Mouse (Mus musculus) stomach, embryonic 16.5 days (tissue): ENCODE data around the gene Spsb4. TPM values are rescaled to one million over a fixed set of nuclear protein-coding genes. Genes with fewer than 3 reads are reported as not detected.

Experiments
- ATAC-seq: fragments of 200-750 bp; cut with Nextera tagmentation; 2 replicates; pipeline ENCODE4 v1.8.0; 2017; ENCODE audit warnings: moderate number of reproducible peaks, moderate TSS enrichment; ENCODE audit not compliant: insufficient read depth, low FRiP score
- H3K27ac ChIP-seq: fragments of 300-500 bp; sonication (generic); 2 replicates; pipeline ENCODE4 v1.5.1; 2014; ENCODE audit warnings: low read length
- H3K27me3 ChIP-seq: fragments of 300-500 bp; sonication (generic); 2 replicates; pipeline ENCODE4 v1.6.1; 2014; ENCODE audit warnings: low read length, control low read depth, mixed read lengths; ENCODE audit not compliant: control insufficient read depth, insufficient read depth
- H3K36me3 ChIP-seq: fragments of 300-500 bp; sonication (generic); 2 replicates; pipeline ENCODE4 v1.6.1; 2014; ENCODE audit warnings: low read length; ENCODE audit not compliant: control insufficient read depth, insufficient read depth
- H3K4me1 ChIP-seq: fragments of 300-500 bp; sonication (generic); 2 replicates; pipeline ENCODE4 v1.6.1; 2014; ENCODE audit warnings: low read length, control low read depth, mixed read lengths; ENCODE audit not compliant: control insufficient read depth, insufficient read depth
- H3K4me2 ChIP-seq: fragments of 300-500 bp; sonication (generic); 2 replicates; pipeline ENCODE4 v1.6.1; 2014; ENCODE audit warnings: low read depth, low read length, mixed read lengths
- H3K4me3 ChIP-seq: fragments of 300-500 bp; sonication (generic); replicated peaks from 2 replicates; pipeline ENCODE4 v1.5.1; 2014; ENCODE audit warnings: mild to moderate bottlenecking, low read length
- H3K9ac ChIP-seq: fragments of 300-500 bp; sonication (generic); 2 replicates; pipeline ENCODE4 v1.6.1; 2014; ENCODE audit warnings: low read length
- H3K9me3 ChIP-seq: fragments of 300-500 bp; sonication (generic); replicated peaks from 2 replicates; pipeline ENCODE4 v1.6.1; 2016; ENCODE audit warnings: low read length, control low read depth; ENCODE audit not compliant: control insufficient read depth
- WGBS: fragments of 180-500 bp; shearing (Covaris S2); extraction: QIAGEN DNeasy Blood & Tissue Kit; methylation state at CpG from one replicate; pipeline ENCODE4 v1.1.7; 2014; 5-methylcytosine and 5-hydroxymethylcytosine counted together
- polyA plus RNA-seq: library from polyadenylated mRNA; unstranded; fragments of >200 nt; fragmentation: Nextera tagmentation; extraction: Ambion mirVana; gene quantifications from 2 replicates; pipeline ENCODE4 v1.2.1, GENCODE M21; 2015

Spsb4 gene
- polyA plus RNA-seq, 1 experiment from 2014 or later = 14.2 TPM

DNA sequence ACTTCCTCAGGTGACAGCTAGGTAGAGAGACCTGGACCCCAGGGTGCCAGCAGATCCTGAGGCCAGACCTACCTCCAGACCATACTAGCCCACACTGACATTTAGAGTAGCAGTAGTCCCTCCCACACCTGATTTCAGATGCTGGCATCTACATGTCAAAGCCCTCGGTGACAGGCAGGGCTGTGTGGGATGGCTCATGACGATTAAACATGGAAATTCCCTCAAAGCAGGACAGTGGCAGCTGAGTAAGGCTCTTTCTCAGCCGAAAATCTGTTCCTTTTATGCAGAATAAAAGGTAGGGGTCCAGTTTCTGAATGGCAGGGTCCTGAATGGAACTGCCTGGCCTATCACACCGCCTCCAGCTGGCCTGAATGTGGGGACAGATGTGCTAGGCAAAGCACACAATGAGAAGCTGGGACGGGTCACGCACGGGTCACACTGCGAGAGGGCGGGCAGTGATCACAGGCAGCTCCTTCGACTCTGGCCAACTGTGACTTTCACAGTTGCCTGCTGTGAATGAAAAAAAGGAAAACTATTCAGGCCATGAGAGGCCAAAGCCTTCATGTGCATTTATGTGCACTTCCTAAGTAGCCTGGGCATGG lies 29.2 kb downstream of the Spsb4 start:
- Histone ChIP-seq H3K9me3 (no peaks in the 10 kb centered on the region), H3K4me2 (no peak overlapping the region), H3K4me3 (no peak overlapping the region), H3K36me3 (no peaks in the 10 kb centered on the region), H3K27me3 (no peaks in the 10 kb centered on the region), H3K27ac (no peak overlapping the region), H3K4me1 (peaks cover 18% of the 10 kb centered on the region; the same call in 1 of the 2 replicates), H3K9ac (no peak overlapping the region)
- no peak for ATAC-seq
- 50% methylated on average over 10 of the region's 10 CpGs for WGBS

DNA sequence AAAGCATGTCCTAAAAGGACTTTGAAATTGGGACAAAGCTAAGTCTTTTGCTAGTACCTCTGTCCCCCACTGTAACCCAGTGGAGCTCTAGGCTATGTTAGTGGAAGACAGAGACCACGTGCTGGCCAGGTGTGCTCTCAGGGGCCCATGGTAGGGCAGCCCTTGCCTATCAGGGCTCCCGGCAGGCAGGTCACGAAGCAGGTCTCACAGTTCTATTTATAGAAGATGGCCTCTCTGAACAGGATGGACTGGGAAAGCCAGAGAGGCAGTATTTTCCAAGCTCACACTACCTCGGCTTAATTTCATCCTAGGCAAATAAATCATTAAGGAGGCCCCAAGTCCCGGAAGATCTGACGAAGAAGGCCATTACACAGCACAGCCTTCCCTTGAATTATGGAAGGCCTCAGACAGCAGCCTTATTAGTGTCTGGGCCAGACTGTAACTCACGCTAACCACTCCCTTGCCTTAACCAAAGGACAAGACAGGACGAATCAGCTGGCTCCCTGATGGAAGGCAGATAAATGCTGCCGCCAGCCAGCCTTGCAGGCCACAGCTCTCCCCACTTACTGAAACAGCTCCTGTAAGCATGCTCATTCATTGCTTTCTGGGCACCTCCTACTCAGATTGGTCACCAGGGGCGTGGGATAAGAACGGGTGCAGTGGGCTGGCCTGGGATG lies 31.7 kb downstream of the Spsb4 start:
- Histone ChIP-seq H3K4me3 (no peak overlapping the region), H3K4me2 (no peak overlapping the region), H3K9me3 (no peaks in the 10 kb centered on the region), H3K27ac (peak overlapping the region; percentile 42), H3K4me1 (peaks cover 18% of the 10 kb centered on the region; the same call in 1 of the 2 replicates), H3K27me3 (no peaks in the 10 kb centered on the region), H3K36me3 (no peaks in the 10 kb centered on the region), H3K9ac (peak overlapping the region; percentile 43; the same call in 1 of the 2 replicates)
- WGBS = 24% methylated on average over 11 of the region's 11 CpGs
- ATAC-seq = peak; percentile 71

DNA sequence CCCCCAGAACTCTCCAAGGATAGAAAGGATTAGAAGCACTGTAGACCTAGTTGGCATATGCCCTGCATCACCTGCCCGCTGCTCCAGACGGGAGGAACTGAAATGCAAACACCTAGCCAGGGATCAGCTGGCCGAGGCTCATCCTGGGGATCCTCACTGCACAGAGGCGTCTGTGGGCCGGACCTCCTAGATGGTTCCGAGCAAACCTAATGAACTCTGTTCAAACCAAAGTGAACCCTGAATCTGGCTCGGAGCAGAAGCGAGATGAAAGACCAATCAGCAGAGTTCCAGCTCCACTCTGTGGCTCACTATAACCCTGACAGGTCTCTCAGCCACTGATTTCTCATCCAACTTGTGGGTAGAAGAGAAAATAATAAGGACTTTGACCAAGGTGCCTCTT lies 34.6 kb downstream of the Spsb4 start:
- H3K9ac ChIP-seq = no peak overlapping the region

DNA sequence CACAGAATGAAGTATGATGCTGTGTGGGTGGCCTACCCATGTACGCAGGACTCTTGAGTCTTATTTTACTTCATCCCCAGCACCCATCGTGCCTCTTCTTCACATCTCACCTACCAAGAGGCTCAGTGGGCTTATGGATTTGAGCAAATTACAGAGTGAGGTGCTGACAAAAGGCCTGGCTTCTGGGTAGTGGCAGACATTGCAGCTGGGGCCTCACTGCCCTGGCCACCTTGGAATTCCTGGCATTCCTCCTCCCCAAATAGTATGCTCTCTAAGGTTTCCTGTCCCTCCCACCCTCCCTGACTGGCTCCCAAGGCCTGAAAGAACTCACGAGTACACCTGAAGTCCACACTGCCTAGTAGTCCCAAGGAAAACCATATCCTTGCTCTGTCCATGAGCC lies 35.7 kb downstream of the Spsb4 start:
- ATAC-seq = no peak
- Histone ChIP-seq H3K4me3 (no peak overlapping the region), H3K4me2 (no peak overlapping the region), H3K36me3 (no peaks in the 10 kb centered on the region), H3K27ac (no peak overlapping the region), H3K9me3 (no peaks in the 10 kb centered on the region), H3K9ac (no peak overlapping the region), H3K27me3 (no peaks in the 10 kb centered on the region), H3K4me1 (peaks cover 31% of the 10 kb centered on the region)
- 60% methylated on average over 3 of the region's 3 CpGs for WGBS

More for the DNA sequence above, 34.6 kb downstream of the Spsb4 start:
- H3K36me3 ChIP-seq = no peaks in the 10 kb centered on the region
- H3K27me3 ChIP-seq = no peaks in the 10 kb centered on the region
- no peak for ATAC-seq
- H3K9me3 ChIP-seq = no peaks in the 10 kb centered on the region
- WGBS = 89% methylated on average over 8 of the region's 8 CpGs
- no peak overlapping the region for H3K4me2 ChIP-seq
- no peak overlapping the region for H3K27ac ChIP-seq
- H3K4me3 ChIP-seq = no peak overlapping the region
- H3K4me1 ChIP-seq = peaks cover 31% of the 10 kb centered on the region

DNA sequence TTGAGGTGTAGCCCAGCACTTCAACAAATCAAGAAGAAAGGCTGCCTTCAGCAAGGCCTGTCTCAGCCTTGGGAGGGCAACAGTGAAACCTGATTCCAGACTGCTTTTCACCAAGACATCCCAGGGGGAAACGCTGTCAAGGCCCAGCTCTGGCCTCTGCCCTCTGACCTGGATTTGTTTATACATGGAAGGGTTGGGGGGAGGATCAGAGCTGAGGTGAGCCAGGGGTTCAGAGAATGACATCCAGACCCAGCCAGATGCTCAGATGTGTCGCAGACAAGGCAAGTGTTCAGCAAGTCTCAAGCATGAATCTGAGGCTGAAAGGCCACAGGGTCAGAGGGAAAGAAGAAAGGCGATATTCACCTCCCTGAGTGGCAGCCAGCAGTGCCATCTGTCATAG lies 36.3 kb downstream of the Spsb4 start:
- Histone ChIP-seq H3K4me1 (peaks cover 32% of the 10 kb centered on the region), H3K9me3 (no peaks in the 10 kb centered on the region), H3K27ac (no peak overlapping the region), H3K9ac (no peak overlapping the region), H3K27me3 (no peaks in the 10 kb centered on the region), H3K4me3 (no peak overlapping the region), H3K4me2 (no peak overlapping the region), H3K36me3 (no peaks in the 10 kb centered on the region)
- ATAC-seq = no peak
- WGBS = 29% methylated on average over 3 of the region's 3 CpGs

DNA sequence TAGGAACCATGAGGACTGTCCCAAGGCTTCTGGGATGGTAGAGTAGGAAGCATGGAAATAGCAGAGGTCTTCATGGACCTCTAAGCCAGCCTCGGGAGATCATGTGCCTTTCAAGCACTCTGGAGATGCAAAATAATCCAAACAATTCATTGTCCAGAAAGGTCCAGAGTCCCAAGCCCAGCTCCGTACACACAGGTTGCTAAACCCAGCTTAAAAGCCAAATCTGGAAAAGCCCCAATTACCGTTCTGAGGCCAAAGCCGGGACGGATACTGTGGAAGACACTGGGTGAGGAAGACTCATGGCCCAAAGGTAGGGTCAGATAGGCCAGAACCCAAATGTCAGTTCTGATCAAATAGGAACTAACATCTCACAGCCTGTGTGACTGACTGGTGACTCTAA lies 36.8 kb downstream of the Spsb4 start:
- H3K4me1 ChIP-seq = peaks cover 27% of the 10 kb centered on the region
- ATAC-seq = no peak
- H3K9me3 ChIP-seq = no peaks in the 10 kb centered on the region
- no peak overlapping the region for H3K9ac ChIP-seq
- 81% methylated on average over 5 of the region's 5 CpGs for WGBS
- H3K4me3 ChIP-seq = no peak overlapping the region
- H3K27me3 ChIP-seq = no peaks in the 10 kb centered on the region
- H3K27ac ChIP-seq = no peak overlapping the region
- no peaks in the 10 kb centered on the region for H3K36me3 ChIP-seq
- no peak overlapping the region for H3K4me2 ChIP-seq

DNA sequence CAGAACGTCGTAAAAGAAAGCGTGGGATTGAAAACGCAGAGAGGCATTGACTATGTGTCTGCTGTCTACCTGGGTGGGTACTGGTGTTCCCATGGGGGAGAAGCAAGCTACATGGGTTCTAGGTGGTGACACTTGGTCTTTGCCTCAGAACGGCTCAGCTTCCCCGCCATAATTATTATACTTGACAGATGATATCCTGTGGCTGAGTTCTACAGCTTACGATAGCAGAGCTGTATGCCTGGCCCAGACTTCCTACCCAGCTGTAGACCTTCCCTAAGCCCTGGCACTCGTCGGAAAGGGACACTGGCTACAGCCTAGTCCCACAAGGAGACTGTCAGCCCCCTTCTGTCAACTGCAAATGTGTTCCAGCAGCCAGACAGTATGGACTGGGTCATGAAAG lies 37.5 kb downstream of the Spsb4 start:
- Histone ChIP-seq H3K27ac (no peak overlapping the region), H3K4me3 (no peak overlapping the region), H3K4me1 (peaks cover 21% of the 10 kb centered on the region), H3K27me3 (no peaks in the 10 kb centered on the region), H3K9ac (no peak overlapping the region), H3K9me3 (no peaks in the 10 kb centered on the region), H3K36me3 (no peaks in the 10 kb centered on the region), H3K4me2 (no peak overlapping the region)
- no peak for ATAC-seq
- WGBS = 38% methylated on average over 9 of the region's 9 CpGs

DNA sequence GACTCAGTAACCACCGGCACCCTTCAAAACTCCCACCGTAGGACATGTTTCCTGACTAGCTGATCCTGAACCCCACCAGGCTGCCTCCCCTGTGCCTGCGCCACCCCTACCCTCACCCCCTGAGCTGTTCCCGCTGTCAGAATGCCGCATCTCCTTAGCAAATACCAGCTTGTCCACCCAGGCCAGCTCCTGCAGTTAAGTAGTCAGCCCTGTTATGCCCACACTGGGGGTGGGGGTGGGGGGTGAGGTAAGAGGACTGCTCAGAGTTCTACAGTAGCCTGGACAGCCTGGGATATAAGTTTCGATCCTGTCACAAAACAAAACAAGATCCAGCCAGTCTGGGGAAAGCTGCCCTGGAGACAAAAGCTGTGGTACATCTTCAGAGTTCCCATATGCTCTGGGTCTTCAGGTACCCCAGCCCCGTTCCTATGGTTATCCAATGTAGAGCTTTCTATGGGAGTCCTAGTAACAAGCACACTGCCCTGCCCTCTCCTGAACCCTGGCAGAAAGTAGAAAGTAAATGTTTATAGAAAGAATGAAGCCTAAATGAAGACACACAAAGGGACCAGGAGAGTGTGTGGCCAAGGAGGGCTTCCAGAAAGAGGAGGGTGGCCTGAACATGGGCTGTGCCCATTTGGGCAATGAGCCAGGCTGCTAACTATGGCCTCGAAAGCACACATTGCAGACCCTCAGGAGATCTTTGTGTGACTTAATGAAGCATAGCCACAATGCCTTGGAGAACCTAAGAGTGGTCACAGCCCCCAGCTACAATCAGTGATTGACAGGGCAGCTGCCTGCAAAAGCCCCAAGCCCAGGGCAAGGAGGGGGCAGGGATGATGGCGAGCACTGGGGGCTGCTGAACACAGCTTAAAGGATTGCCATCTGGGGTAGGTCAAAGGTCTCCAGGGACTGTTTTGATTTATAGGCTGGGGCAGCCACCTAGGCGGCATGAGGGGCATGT lies 38.3 kb downstream of the Spsb4 start:
- H3K27me3 ChIP-seq = no peaks in the 10 kb centered on the region
- peak overlapping the region; percentile 34; the same call in 1 of the 2 replicates for H3K27ac ChIP-seq
- H3K9me3 ChIP-seq = no peaks in the 10 kb centered on the region
- H3K36me3 ChIP-seq = no peaks in the 10 kb centered on the region
- peak overlapping the region; percentile 28; the same call in 1 of the 2 replicates for H3K4me2 ChIP-seq
- WGBS = 38% methylated on average over 10 of the region's 10 CpGs
- no peak overlapping the region; the same call in 1 of the 2 replicates for H3K9ac ChIP-seq
- H3K4me3 ChIP-seq = no peak overlapping the region
- no peak for ATAC-seq
- H3K4me1 ChIP-seq = peaks cover 21% of the 10 kb centered on the region
